Mouse (Mus musculus): Measurements from ENCODE around the gene Cyth1. TPM values are rescaled to one million over a fixed set of nuclear protein-coding genes. Genes with fewer than 3 reads are reported as not detected.

Cyth1 gene
- total RNA-seq, 2 experiments from 2014 or later, result 51.2 to 59.7 TPM

DNA sequence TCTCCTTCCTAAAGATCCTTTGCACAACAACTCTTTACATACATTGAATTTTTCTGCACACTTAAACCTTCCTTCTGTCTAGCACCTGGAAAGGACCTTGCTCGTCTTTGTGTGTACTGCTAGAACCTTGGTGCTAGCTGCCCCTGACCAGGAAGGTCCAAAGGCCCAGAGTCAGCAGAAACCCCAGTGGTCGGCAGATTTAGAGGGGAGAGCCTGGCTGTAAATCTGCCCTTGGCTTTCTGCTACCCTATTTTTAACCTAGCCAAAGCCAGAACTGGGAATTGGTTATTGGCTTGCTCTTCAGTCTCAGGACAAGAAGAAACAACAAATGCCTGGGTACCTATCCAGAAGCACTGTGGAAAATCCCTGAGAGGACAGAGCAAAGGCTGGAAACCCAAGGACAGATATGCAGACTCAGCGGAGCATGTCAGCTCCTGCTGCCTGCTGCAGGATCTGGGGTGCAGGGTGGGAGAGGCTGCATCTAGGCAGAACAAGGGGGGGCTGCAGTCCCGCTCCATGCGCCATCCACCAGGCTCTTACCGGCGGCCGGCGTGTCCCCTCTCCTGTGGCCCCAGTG lies 46.5 kb downstream of the Cyth1 start:
- no peak for DNase-seq

GRCm38 (mm10) chr11:118200834-118201830 lies 47.3 kb downstream of the Cyth1 start:
- DNase-seq, result no peak
- intact Hi-C loops (cut with DNase I), result no loop called here

More for the DNA sequence above, 46.5 kb downstream of the Cyth1 start:
- intact Hi-C loops (cut with DNase I), result no loop called here

GRCm38 (mm10) chr11:118198296-118198600 lies 50.1 kb downstream of the Cyth1 start:
- no peak for DNase-seq
- intact Hi-C loops (cut with DNase I), result no loop called here

DNA sequence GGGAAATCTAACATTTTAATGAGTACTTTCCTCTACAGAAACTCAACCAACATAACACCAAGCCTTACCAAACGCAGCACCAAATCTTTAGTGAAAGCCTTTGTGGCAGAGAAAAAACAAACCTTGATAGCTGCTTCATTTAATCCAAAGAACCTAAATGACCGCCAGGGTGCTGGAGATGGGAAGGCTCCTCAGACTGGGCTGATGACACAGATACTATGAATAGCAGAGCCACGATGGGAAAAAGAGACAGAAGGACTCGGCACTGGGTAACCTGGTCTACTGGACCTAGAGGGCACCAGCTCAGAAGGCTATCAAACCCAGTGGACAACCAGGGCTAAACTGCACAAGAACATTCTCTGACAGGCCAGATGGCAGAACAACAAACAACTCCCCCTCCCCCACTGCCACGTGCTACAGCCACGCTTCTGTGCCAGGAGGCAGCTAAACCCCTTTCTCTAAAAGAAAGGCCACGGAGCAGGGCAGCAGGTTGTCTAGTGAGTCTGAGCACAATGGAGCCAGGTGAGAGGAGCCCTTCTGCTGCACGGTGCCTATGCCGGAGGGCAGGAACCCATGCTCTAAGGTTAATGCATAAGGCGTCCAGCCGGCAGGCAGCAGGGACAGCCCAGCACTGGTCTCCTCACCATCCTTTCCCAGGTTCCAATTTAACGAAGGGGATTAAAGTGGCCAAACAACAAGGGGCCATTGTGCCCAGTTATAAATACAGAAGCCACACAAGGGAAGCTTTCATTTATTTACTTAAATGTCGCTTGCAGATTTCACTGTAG lies 50.7 kb downstream of the Cyth1 start:
- intact Hi-C loops (cut with DNase I), result no loop called here
- DNase-seq, result peak; percentile 71 to 74

- intact Hi-C loops (cut with DNase I), result no loop called here
- DNase-seq, result no peak
Observed at GRCm38 (mm10) chr11:118196824-118197388, 51.5 kb downstream of the Cyth1 start.

- intact Hi-C loops (cut with DNase I), result loop anchor here (2.0 kb wide), 1 partner anchor 15 kb away; no protein-coding TSS in a partner anchor
- DNase-seq, result peak; percentile 87 to 88
Observed at GRCm38 (mm10) chr11:118193390-118194147, 54.8 kb downstream of the Cyth1 start.

- no peak for DNase-seq
- intact Hi-C loops (cut with DNase I), result no loop called here
Observed at GRCm38 (mm10) chr11:118192973-118193372, 55.4 kb downstream of the Cyth1 start.

- no peak for DNase-seq
- intact Hi-C loops (cut with DNase I), result no loop called here
Observed at GRCm38 (mm10) chr11:118182768-118183167, 65.6 kb downstream of the Cyth1 start.

DNA sequence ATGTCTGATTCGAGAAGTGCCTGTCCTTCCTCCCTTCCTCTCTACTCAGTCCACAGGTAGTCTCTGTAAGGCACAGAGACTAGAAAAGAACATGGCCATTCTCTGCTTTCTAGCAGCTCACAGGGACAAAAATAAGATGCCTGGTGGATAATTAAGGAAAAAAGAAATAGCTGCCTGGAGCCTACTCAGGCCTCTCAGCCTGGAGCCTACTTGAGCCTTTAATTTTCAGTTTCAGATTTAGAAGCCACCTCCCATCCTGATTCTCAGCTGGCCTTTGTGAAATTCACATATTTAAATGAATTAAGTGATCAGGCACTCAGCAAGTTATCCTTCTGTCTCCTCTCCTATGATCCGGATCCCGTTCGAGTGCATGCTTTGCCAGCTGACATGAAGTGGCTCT lies 66.0 kb downstream of the Cyth1 start:
- DNase-seq, result no peak
- intact Hi-C loops (cut with DNase I), result no loop called here

GRCm38 (mm10) chr11:118180199-118180598 lies 68.2 kb downstream of the Cyth1 start:
- intact Hi-C loops (cut with DNase I), result no loop called here
- DNase-seq, result no peak

DNA sequence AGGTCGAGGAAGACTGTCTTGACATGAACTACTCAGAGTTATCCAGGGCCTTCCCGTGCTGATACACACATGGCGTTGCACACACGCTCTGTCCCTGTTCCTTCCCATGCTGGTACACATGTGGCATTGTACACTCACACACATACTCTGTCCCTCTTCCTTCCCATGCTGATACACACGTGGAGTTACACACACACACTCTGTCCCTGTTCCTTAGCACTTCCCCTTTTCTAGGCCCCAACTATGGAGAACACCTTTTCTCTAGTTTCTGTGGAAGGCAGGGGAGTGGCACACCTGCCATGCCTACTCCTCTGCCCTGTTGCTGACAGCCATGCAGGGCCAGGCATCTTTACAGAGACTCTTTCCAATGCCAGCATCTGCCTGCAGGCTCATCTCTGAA lies 70.2 kb downstream of the Cyth1 start:
- intact Hi-C loops (cut with DNase I), result no loop called here
- DNase-seq, result no peak

- intact Hi-C loops (cut with DNase I), result no loop called here
- DNase-seq, result peak; percentile 78 to 85
Observed at GRCm38 (mm10) chr11:118174752-118175151, 73.6 kb downstream of the Cyth1 start.

DNA sequence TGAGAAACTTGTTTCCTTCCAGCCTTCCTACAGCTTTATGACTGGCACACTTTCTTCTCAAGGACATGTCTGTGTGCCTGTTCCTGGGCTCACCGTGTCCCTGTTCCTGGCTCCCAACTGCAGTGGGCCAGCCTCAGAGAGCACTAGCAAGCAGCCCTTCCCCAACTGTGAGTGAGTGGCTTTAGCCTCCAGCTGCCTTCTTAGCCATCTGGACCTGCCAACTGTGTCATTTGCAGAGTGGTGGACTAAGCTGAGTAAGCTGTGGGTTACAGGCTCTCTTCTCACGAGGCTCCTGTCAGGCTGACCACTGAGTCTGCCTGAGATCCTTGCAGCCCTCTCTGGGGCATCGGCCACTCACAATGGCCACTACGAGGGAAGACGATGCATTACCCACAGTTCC lies 75.6 kb downstream of the Cyth1 start:
- DNase-seq, result no peak
- intact Hi-C loops (cut with DNase I), result no loop called here

- DNase-seq, result peak; percentile 62 to 69
- intact Hi-C loops (cut with DNase I), result no loop called here
Observed at GRCm38 (mm10) chr11:118170333-118170732, 78.1 kb downstream of the Cyth1 start.

DNA sequence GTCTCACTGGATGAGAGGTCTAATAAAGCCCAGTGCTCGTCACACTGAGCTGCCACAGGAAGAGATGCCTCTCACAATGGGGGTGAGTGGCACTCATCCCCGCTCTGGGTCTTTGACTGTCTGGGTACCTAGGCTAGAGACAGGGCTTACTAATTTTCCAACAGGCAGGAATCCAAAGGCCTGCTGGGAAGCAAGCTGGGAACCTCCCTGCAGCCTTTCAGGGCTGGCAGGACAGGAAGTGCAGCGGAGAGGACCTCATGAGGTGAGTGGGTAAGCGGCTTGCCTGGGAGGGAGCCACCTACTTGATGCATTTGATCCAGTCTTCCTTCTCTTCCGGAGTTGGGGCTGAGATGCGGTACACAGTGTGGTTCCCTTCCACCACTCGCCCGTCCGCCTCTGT lies 79.7 kb downstream of the Cyth1 start:
- intact Hi-C loops (cut with DNase I), result no loop called here
- no peak for DNase-seq

GRCm38 (mm10) chr11:118166626-118167025 lies 81.8 kb downstream of the Cyth1 start:
- DNase-seq, result no peak
- intact Hi-C loops (cut with DNase I), result no loop called here

GRCm38 (mm10) chr11:118165681-118166080 lies 82.7 kb downstream of the Cyth1 start:
- intact Hi-C loops (cut with DNase I), result no loop called here
- no peak for DNase-seq

DNA sequence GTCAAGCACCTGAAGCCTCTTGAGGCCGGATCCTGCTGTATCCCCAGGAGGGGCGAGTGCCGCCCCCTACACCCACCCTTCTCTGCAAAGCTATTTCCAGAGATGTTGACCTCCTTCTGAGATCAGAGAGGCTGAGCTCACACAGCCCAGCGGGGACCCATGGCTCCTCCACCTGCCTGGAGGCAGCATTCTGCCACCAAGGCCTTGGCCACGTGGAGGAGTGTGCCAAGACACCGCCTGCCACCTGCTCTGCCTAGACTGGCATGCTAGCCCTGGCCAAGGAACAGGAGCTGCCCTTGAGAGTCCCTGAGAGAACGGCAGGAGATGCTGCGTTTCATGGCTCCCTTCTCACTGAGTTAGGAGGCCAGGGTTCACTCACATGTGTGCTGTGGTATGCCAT lies 83.8 kb downstream of the Cyth1 start:
- intact Hi-C loops (cut with DNase I), result no loop called here
- DNase-seq, result no peak

DNA sequence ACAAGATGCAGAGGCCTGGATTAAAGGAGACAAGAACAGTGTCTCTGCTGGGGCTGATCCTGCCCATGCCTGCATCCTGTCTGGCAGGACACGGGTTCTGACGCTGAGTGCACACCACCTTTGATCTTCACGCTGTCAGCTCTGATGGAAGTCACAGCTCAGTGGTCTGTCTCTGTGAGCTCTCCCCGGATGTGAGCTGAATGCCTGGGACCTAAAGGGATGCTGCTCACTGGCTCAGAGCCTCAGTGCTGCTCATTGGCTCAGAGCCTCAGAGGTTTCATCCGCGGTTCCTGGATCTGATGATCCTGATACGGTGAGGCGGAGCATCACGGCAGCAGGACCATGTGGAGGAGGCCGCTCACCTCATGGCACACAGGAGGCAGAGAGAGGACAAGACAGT lies 86.1 kb downstream of the Cyth1 start:
- no peak for DNase-seq
- intact Hi-C loops (cut with DNase I), result no loop called here

DNA sequence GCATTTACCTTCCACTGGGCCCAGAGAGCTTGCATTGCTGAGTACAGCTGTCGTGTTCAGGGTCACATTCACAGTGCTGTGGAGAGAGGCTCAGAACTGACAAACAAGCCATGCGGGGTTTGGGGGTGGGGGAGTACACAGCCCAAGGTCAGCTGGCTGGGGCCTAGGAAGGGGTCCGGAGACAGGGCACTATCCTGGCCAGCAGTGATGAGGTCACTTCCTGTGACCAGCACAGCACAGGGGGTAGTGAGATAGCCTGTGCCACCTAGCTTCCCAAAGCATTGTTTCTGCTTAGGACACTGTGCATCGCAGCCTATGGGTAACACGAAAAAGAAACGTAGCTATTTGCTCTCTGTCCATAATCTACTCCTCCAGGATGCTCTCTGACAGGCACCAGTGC lies 87.2 kb downstream of the Cyth1 start:
- no peak for DNase-seq

More for the DNA sequence above, 87.2 kb downstream of the Cyth1 start:
- intact Hi-C loops (cut with DNase I), result no loop called here
